Mouse (Mus musculus) right cerebral cortex, postnatal 4 days (tissue): ENCODE measurements at regions not wholly inside any gene's neighbourhood (a gene's known extent, or its start where the extent isn't known, plus 50 kb on each side); places are given as distances from the start of the nearest gene placed in this dataset.
A peak's percentile ranks its signal among the peaks of the same experiment; 100 is the strongest.

Experiments
- DNase-seq: peaks from one replicate; pipeline ENCODE4 v3.0.0-alpha.2; 2022

DNA sequence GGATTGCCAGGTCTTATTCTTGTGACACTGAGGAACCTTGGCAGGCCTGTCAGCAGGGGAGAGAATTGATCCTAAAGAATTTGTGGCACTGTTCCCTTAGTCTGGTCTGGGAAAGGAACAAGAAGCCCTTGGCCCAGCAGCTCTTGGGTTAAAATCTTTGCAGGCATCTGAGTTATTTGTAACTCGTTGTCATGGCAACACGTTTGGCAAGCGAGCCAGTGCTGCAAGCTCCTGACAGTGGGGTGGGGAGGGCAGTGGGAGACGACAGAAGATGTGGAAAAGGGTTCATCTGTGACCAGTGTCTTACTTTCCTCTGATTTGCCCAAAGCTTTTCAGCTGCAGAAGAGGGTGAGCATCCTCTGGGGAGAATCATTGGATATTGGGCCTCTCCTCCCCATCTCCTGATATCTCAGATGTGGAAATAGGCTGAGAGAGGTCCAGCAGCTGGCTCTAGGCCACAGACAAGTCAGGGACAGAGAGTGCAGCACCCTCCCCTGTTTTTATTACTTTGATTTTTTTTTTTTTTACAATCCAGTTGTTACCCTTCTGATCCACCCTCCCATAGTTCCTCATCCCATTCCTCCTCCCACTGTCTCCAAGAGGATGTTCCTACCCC, 92.4 kb upstream of the Huwe1 start:
- DNase-seq: peak; percentile 72
